Mouse (Mus musculus): ENCODE data around the gene Srxn1. TPM values are rescaled to one million over a fixed set of nuclear protein-coding genes. Genes with fewer than 3 reads are reported as not detected.

Gene Srxn1
- total and polyA plus RNA-seq, 3 experiments, result 19.2 to 35.9 (median 23.9) TPM

DNA sequence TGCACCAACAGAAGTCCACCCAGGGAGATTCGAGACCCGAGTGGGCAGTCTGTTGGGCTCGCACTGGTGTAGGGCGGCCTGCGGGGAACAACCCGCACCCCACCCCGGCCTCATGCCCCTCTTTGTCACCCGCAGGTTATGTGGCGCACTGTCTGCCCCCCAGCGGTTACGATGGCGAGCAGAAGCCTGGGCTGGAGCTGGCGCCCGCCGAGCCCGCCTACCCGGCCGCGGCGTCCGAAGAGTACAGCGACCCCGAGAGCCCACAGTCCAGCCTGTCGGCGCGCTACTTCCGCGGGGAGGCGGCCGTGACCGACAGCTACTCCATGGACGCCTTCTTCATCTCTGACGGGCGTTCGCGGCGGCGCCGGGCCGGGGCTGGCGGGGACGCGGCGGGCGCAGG lies 12.4 kb upstream of the Srxn1 start:
- no peak for DNase-seq
- Histone ChIP-seq H3K79me2 (replicated peaks; ENCODE audit: control insufficient read depth, insufficient read depth, low read length) (no peaks in the 10 kb centered on the region), H3K4me1 (ENCODE audit: control insufficient read depth, insufficient read depth, low read length) (no peaks in the 10 kb centered on the region), H3K4me3 (no peak overlapping the region), H3K9ac (ENCODE audit: low read depth, low read length) (no peak overlapping the region; the same call in 1 of the 2 replicates), H3K27ac (no peak overlapping the region), H3K36me3 (ENCODE audit: control insufficient read depth, insufficient read depth, low read length) (no peaks in the 10 kb centered on the region), H3K27me3 (ENCODE audit: control insufficient read depth, insufficient read depth, low read length) (peaks cover 16% of the 10 kb centered on the region)
- intact Hi-C loops (cut with DNase I), result no loop called here
- TF ChIP-seq CTCF (IDR thresholded peaks at IDR 0.05) (no peak; the same call in 1 of the 2 replicates), POLR2A (IDR thresholded peaks at IDR 0.05; ENCODE audit: insufficient read depth, low read depth, low read length) (no peak), EP300 (IDR thresholded peaks at IDR 0.05; ENCODE audit: insufficient read depth, low read depth, low read length) (no peak)
- 7% methylated on average over 45 of the region's 45 CpGs for WGBS

DNA sequence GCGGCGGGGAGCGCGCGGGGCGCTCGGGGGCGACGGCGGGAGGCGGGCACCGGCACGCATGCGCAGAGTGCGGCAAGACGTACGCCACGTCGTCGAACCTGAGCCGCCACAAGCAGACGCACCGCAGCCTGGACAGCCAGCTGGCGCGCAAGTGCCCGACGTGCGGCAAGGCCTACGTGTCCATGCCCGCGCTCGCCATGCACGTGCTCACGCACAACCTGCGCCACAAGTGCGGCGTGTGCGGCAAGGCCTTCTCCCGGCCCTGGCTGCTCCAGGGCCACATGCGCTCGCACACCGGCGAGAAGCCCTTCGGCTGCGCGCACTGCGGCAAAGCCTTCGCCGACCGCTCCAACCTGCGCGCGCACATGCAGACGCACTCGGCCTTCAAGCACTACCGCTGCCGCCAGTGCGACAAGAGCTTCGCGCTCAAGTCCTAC lies 11.9 kb upstream of the Srxn1 start:
- intact Hi-C loops (cut with DNase I), result no loop called here
- peak overlapping the region; percentile 43; the same call in 1 of the 2 replicates for H3K9ac ChIP-seq (ENCODE audit: low read depth, low read length)
- WGBS, result 2% methylated on average over 39 of the region's 60 CpGs

DNA sequence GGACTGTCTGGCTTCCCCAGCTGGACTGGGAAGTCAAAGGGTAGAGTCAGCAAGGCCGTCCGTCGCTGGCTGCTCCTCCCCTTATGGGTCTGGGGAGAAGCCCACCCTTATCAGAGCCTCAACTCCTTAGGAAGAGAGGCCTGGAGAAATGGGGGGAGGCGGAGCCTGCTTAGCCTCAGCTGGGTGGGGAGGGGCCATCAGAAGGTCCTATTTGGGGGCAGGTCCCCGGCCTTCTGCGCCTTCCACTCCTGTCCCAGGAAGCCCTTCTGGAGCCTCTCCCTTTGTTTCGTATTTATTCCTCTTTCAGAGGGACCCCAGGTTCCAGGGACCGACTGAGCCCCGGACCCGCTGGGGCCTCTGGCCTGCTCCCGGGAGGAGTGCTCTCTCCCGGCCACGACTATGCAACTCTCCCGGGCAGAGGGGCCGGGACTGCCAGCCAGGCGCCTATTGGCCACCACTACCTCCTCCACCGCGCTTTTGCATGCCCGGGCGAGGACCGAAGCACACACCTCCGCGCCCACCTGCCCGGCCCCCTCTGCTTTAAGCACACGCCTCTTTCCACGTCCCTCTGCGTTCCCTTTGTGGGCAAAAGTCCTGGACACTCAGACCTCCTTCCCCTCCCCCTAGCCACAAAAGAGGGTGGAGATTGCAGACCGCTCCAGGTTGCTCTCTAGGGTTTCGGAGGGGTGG lies 10.3 kb upstream of the Srxn1 start:
- no peak for DNase-seq
- Histone ChIP-seq H3K4me3 (no peak overlapping the region), H3K4me1 (ENCODE audit: control insufficient read depth, insufficient read depth, low read length) (no peaks in the 10 kb centered on the region), H3K36me3 (ENCODE audit: control insufficient read depth, insufficient read depth, low read length) (no peaks in the 10 kb centered on the region), H3K79me2 (replicated peaks; ENCODE audit: control insufficient read depth, insufficient read depth, low read length) (no peaks in the 10 kb centered on the region), H3K9ac (ENCODE audit: low read depth, low read length) (no peak overlapping the region), H3K27ac (no peak overlapping the region), H3K27me3 (ENCODE audit: control insufficient read depth, insufficient read depth, low read length) (peaks cover 16% of the 10 kb centered on the region)
- WGBS, result 14% methylated on average over 29 of the region's 29 CpGs
- intact Hi-C loops (cut with DNase I), result no loop called here
- TF ChIP-seq CTCF (IDR thresholded peaks at IDR 0.05) (no peak), POLR2A (IDR thresholded peaks at IDR 0.05; ENCODE audit: insufficient read depth, low read depth, low read length) (no peak), EP300 (IDR thresholded peaks at IDR 0.05; ENCODE audit: insufficient read depth, low read depth, low read length) (no peak)

More for the DNA sequence above, 11.9 kb upstream of the Srxn1 start:
- Histone ChIP-seq H3K36me3 (ENCODE audit: control insufficient read depth, insufficient read depth, low read length) (no peaks in the 10 kb centered on the region), H3K27ac (no peak overlapping the region), H3K79me2 (replicated peaks; ENCODE audit: control insufficient read depth, insufficient read depth, low read length) (no peaks in the 10 kb centered on the region), H3K4me3 (no peak overlapping the region), H3K27me3 (ENCODE audit: control insufficient read depth, insufficient read depth, low read length) (peaks cover 16% of the 10 kb centered on the region), H3K4me1 (ENCODE audit: control insufficient read depth, insufficient read depth, low read length) (no peaks in the 10 kb centered on the region)
- TF ChIP-seq EP300 (IDR thresholded peaks at IDR 0.05; ENCODE audit: insufficient read depth, low read depth, low read length), result no peak
- no peak for TF ChIP-seq CTCF (IDR thresholded peaks at IDR 0.05)
- no peak for TF ChIP-seq POLR2A (IDR thresholded peaks at IDR 0.05; ENCODE audit: insufficient read depth, low read depth, low read length)
- no peak for DNase-seq

DNA sequence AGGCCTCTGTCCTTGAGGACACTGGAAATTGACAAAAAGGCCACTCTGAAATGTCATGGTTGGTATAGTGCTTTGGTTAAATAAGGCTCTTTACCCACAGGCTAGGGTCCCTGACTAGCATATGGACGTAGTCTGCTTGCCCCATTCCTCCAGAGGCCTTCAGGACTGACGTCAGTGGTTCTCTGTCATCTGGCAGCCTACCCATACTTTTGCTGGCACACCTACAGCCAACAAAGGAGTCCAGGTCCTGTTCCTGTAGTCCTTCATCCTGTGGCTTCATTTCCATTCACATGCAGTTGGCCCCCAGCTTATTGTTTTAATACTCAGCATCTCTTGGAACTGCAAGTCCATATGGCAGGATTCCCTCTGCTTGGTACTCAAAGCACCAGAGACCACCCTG lies 8.4 kb upstream of the Srxn1 start:
- H3K27me3 ChIP-seq (ENCODE audit: control insufficient read depth, insufficient read depth, low read length), result peaks cover 16% of the 10 kb centered on the region
- intact Hi-C loops (cut with DNase I), result no loop called here
- no peaks in the 10 kb centered on the region for H3K4me1 ChIP-seq (ENCODE audit: control insufficient read depth, insufficient read depth, low read length)
- no peak overlapping the region for H3K4me3 ChIP-seq
- H3K9ac ChIP-seq (ENCODE audit: low read depth, low read length), result no peak overlapping the region
- H3K36me3 ChIP-seq (ENCODE audit: control insufficient read depth, insufficient read depth, low read length), result no peaks in the 10 kb centered on the region
- H3K79me2 ChIP-seq (replicated peaks; ENCODE audit: control insufficient read depth, insufficient read depth, low read length), result no peaks in the 10 kb centered on the region
- WGBS, result 69% methylated on average over 2 of the region's 2 CpGs
- no peak overlapping the region for H3K27ac ChIP-seq
- no peak for DNase-seq
- TF ChIP-seq CTCF (IDR thresholded peaks at IDR 0.05) (no peak), EP300 (IDR thresholded peaks at IDR 0.05; ENCODE audit: insufficient read depth, low read depth, low read length) (no peak), POLR2A (IDR thresholded peaks at IDR 0.05; ENCODE audit: insufficient read depth, low read depth, low read length) (no peak)

DNA sequence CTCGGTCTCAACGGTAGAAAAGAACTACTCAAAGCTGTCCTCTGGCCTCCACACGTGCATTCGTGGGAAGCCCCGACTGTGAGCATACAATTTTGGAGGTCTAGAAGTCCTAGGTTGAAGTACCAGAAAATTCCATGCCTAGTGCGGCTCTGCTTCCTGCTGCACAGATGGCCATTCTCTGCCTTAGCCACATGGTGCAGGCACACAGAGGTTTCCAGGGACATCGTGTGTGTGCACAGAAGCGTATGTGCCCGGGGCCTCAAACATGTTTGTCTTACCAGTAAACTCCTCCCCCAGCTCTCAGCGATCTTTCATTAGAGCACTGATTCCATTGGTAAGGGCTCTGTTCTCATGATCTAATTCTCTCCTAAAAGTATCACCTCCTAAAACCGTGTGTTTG lies 7.4 kb upstream of the Srxn1 start:
- Histone ChIP-seq H3K4me3 (no peak overlapping the region), H3K27ac (no peak overlapping the region), H3K9ac (ENCODE audit: low read depth, low read length) (no peak overlapping the region), H3K27me3 (ENCODE audit: control insufficient read depth, insufficient read depth, low read length) (peaks cover 14% of the 10 kb centered on the region), H3K4me1 (ENCODE audit: control insufficient read depth, insufficient read depth, low read length) (no peaks in the 10 kb centered on the region), H3K79me2 (replicated peaks; ENCODE audit: control insufficient read depth, insufficient read depth, low read length) (no peaks in the 10 kb centered on the region), H3K36me3 (ENCODE audit: control insufficient read depth, insufficient read depth, low read length) (no peaks in the 10 kb centered on the region)
- intact Hi-C loops (cut with DNase I), result no loop called here
- no peak for DNase-seq
- TF ChIP-seq POLR2A (IDR thresholded peaks at IDR 0.05; ENCODE audit: insufficient read depth, low read depth, low read length) (no peak), CTCF (IDR thresholded peaks at IDR 0.05) (no peak), EP300 (IDR thresholded peaks at IDR 0.05; ENCODE audit: insufficient read depth, low read depth, low read length) (no peak)
- 75% methylated on average over 11 of the region's 11 CpGs for WGBS

DNA sequence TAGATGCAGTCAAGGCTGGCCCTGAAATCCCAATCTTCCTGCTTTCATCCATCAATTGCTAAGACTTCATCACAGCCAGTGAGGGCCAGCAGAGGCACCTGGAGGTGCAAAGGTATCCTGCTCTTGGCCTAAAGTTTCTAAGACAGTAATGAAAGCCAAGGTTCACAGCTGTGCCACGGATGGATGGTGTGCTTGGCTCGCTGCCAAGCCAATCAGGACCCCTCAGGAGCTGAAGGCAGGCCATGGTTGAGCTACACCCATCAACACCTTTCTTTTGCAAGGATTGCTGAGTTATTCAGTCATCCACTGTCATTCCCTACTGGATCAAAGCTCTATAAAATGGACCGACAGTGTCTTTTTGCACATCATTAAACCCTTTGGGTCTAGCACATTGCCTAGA lies 5.8 kb upstream of the Srxn1 start:
- H3K4me3 ChIP-seq, result no peak overlapping the region
- no peak for DNase-seq
- H3K36me3 ChIP-seq (ENCODE audit: control insufficient read depth, insufficient read depth, low read length), result no peaks in the 10 kb centered on the region
- peaks cover 4% of the 10 kb centered on the region for H3K27me3 ChIP-seq (ENCODE audit: control insufficient read depth, insufficient read depth, low read length)
- TF ChIP-seq CTCF (IDR thresholded peaks at IDR 0.05), result no peak
- no peak for TF ChIP-seq POLR2A (IDR thresholded peaks at IDR 0.05; ENCODE audit: insufficient read depth, low read depth, low read length)
- TF ChIP-seq EP300 (IDR thresholded peaks at IDR 0.05; ENCODE audit: insufficient read depth, low read depth, low read length), result no peak
- H3K79me2 ChIP-seq (replicated peaks; ENCODE audit: control insufficient read depth, insufficient read depth, low read length), result no peaks in the 10 kb centered on the region
- WGBS, result 43% methylated on average over 3 of the region's 3 CpGs
- H3K4me1 ChIP-seq (ENCODE audit: control insufficient read depth, insufficient read depth, low read length), result no peaks in the 10 kb centered on the region; the same call in 1 of the 2 replicates
- intact Hi-C loops (cut with DNase I), result no loop called here
- no peak overlapping the region for H3K27ac ChIP-seq
- no peak overlapping the region for H3K9ac ChIP-seq (ENCODE audit: low read depth, low read length)

All from heart, adult 2 months (tissue).